Mouse (Mus musculus): ENCODE data around the gene Gm13304.
"Not testable (repeated sequence)": the region's sequence is repeated elsewhere in the genome, so short reads cannot be mapped to it uniquely, and the experiment has no call there.

Gene Gm13304

DNA sequence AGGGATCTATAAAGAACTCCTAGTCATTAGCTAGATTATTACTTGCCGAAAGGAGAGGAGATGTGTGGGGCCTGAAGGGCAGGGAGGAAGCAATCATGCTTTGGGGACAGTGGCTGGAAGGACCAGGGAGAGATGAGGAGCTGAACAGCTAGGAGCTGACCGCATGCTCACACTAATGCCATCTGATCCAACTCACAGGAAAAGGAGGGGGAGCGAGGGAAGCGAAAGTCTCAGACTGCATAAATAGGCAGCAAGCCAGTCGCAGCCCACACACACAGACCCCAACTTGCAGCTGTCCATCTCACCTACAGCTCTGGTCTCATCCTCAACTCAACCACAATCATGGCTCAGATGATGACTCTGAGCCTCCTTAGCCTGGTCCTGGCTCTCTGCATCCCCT, at the start of gene Gm13304:
TSS of gene Gm13304 (plus strand) at position 301 of the 400 bp plus-strand sequence.
- DNase-seq = not testable (repeated sequence)

GRCm38 (mm10) chr4:42090907-42091306, 23.7 kb upstream of the Gm13304 start, which contains the start of gene Gm3893:
Gm3893 (plus strand) TSS chr4:42091207.
- not testable (repeated sequence) for DNase-seq

- DNase-seq = not testable (repeated sequence)
Measured at GRCm38 (mm10) chr4:42153136-42153535, 38.5 kb downstream of the Gm13304 start, which contains the start of gene Gm13306. Gm13306 (plus strand) TSS chr4:42153436.
